Mouse (Mus musculus) left cerebral cortex, adult 9 months (tissue): ENCODE results near the gene Npas1.

Source experiments
- DNase-seq, 2 experiments: peaks; one replicate each; pipeline ENCODE4 v3.0.0; 2022; ENCODE audit warnings: low spot score in 2 of 2

Npas1 gene

DNA sequence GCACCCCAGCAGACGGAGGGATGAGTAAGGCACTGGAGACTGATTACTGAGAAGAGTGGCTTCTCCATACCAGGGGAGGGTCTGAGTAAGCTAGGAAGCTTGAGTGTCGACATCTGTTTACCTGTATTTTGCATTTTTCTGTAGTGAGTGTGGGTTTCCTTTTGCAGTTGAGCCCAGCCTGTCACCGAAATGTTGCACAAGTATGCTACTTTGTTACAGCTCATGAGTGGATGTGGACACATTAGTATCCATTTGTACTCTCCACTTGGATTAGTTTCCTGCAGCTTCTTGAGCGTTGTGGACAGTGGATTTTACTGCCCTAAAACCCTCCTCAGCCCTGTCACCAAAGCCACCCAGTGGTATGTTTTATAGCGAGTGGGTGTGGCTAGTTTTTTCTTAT lies 58.8 kb downstream of the Npas1 start:
- DNase-seq, result no peak

DNA sequence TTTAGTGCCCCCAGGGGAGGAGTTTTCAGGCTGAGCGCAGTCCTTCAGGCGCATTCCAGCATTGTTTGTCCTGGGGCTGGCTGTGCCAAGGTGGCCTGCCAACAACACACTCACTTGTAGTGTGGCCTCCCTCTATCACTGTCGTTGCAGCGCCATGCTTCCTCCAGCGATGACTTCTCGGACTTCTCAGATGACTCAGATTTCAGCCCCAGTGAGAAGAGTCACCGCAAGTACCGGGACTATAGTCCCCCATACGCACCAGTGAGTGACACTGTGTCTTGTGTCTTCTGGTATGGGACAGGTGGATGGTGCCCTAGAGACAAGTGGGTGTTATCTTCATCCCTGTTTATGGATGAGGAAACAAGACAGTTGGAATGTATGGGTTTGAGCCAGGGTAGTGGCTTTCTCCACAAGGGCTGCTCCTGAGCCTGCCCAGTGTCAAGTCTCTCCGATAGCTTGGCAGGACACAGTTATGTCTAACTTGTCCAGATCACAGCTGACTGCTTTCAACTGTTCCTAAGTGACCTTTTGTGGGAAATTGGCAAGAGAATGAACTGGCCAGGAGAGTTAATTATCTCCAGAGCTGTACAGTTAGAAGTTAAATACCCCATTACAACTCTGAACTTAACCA lies 60.3 kb downstream of the Npas1 start:
- DNase-seq, result no peak

DNA sequence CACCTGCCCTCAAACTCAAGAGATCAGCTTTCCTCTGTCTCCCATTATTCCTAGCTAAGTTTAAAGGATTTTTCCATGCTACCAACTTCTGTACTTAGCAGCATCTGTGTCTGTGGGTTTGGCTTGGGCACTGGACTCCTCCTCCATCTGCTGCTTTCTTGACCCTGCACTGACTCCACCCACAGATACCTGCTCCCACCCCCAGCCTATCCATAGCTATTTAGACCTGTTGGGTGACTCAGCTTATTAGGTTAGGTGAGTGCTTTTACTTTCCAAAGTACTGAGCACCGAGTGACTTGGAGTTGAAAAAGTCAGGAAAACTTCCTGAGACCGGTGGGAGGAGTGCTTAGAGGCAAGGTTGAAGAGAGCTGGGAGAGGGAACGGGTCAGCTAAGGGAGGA lies 62.1 kb downstream of the Npas1 start:
- no peak for DNase-seq

DNA sequence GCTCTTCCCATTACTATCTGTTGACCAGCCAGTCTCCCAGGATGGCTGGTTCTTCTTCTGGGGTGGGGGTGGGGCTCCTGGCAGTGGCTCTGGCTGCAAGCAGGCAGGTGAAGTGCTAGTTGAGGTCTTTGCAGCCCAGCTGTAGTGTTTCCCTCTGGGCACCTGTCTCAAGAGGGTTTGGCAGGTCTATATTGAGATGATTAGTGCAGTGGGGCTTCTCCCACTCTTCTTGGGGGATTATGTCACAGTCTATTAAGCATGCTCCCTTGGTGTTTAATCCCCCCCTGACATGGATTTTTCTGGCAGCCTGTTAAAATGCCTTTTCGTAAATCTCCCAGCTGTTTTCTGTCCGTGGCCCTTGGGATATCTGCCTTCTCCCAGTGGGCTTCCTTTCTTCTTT lies 64.6 kb downstream of the Npas1 start:
- no peak for DNase-seq

DNA sequence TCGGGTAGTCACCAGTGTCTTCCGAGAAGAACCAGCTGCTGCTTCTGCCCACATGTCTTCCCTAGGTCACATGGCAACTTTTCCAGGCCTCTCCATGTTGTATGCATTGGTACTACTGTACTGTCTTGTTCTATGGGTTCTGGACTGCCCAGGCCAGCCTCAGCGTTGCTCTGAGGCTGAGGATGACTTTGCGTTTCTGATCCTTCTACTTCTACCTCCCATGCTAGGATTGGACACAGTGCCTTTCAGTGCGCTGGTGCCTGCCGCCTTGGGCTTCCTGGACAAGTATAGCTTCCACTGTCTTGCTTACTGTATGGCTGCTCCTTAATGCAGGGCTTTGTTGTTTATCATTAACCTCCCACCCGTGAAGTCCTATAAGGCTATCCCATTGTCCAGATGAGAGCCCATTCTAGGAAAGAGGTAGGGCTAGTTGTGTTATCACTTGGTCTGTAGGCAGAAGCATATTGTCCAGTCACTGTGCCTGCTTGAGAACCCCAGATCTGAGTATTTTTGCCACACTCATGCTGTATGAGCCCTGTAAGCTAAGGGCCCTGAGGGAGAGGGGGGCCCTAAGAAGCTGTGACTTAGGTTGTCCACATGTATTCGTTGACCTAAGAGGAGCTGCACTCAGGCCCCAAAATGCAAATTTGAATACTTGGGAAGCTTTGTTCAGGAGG lies 65.2 kb downstream of the Npas1 start:
- DNase-seq, result no peak

DNA sequence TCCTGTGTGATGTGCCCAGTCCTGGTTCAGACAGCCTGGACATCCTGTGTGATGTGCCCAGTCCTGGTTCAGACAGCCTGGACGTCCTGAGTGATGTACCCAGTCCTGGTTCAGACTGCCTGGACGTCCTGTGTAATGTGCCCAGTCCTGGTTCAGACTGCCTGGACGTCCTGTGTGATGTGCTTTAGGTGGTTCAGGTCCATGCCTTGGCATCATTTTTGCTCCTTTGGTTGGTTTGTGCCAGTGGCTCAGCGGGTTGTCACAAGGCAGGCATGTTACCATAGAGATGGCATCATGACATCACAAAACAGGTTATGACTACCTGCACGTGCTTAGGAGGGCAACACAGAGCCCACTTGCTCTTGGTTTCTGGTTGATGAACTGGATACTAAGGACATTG lies 66.4 kb downstream of the Npas1 start:
- no peak for DNase-seq

DNA sequence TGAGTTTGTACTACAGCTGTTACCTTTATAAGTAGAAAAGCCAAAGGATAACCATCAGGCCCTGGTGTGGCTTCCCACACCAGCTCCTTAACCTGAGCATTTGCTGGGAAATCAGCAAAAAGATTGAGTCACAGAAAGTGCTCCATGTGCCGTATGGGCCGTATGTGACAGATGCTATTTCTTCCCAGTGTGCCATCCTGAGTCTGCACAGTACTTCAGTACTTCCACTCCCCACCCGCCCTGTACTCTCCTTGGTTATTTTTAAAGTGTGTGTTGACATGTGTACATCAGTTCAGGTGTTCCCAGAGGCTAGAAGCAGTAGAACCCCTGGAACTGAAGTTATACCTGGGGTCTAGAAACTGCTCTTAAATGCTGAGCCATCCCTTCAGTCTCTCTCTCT lies 70.5 kb downstream of the Npas1 start:
- no peak for DNase-seq
